Mouse (Mus musculus) splenic B cell, adult 2 months (primary cell): ENCODE measurements around the gene Marco.
A peak's percentile ranks its signal among the peaks of the same experiment; 100 is the strongest.

Experiments
- DNase-seq: peaks from one replicate; pipeline ENCODE4 v3.0.0-alpha.2; 2011; ENCODE audit warnings: low read depth, low spot score
- H3K27me3 ChIP-seq: 2 replicates; pipeline ENCODE4 v1.6.1; 2012; ENCODE audit warnings: mild to moderate bottlenecking, low read length, moderate library complexity, mixed read lengths; ENCODE audit not compliant: control insufficient read depth, poor library complexity, insufficient read depth, severe bottlenecking
- H3K36me3 ChIP-seq: 2 replicates; pipeline ENCODE4 v1.6.1; 2012; ENCODE audit warnings: mild to moderate bottlenecking, low read length, moderate library complexity, mixed read lengths; ENCODE audit not compliant: control insufficient read depth, poor library complexity, insufficient read depth, severe bottlenecking

The Marco gene

GRCm38 (mm10) chr1:120468891-120469290 lies 35.9 kb downstream of the Marco start:
- no peaks in the 10 kb centered on the region for H3K27me3 ChIP-seq
- peak; percentile 18 for DNase-seq

GRCm38 (mm10) chr1:120467323-120467722 lies 37.5 kb downstream of the Marco start:
- Histone ChIP-seq H3K36me3 (no peaks in the 10 kb centered on the region), H3K27me3 (no peaks in the 10 kb centered on the region)
- DNase-seq = peak; percentile 6

More at GRCm38 (mm10) chr1:120468891-120469290, 35.9 kb downstream of the Marco start:
- H3K36me3 ChIP-seq = no peaks in the 10 kb centered on the region

GRCm38 (mm10) chr1:120466751-120467150 lies 38.1 kb downstream of the Marco start:
- DNase-seq = no peak
- H3K36me3 ChIP-seq = no peaks in the 10 kb centered on the region
- no peaks in the 10 kb centered on the region for H3K27me3 ChIP-seq

GRCm38 (mm10) chr1:120459032-120459431 lies 45.8 kb downstream of the Marco start:
- H3K27me3 ChIP-seq = no peaks in the 10 kb centered on the region
- H3K36me3 ChIP-seq = no peaks in the 10 kb centered on the region
- no peak for DNase-seq

- Histone ChIP-seq H3K27me3 (no peaks in the 10 kb centered on the region), H3K36me3 (no peaks in the 10 kb centered on the region)
- DNase-seq = no peak
These were observed 46.3 kb downstream of the Marco start for GRCm38 (mm10) chr1:120458524-120458923.

GRCm38 (mm10) chr1:120451486-120452270 lies 53.1 kb downstream of the Marco start:
- no peaks in the 10 kb centered on the region for H3K36me3 ChIP-seq
- no peak for DNase-seq

GRCm38 (mm10) chr1:120449662-120450061 lies 55.2 kb downstream of the Marco start:
- Histone ChIP-seq H3K27me3 (no peaks in the 10 kb centered on the region), H3K36me3 (no peaks in the 10 kb centered on the region)
- DNase-seq = no peak

More at GRCm38 (mm10) chr1:120451486-120452270, 53.1 kb downstream of the Marco start:
- no peaks in the 10 kb centered on the region for H3K27me3 ChIP-seq

- H3K27me3 ChIP-seq = no peaks in the 10 kb centered on the region
- no peak for DNase-seq
- no peaks in the 10 kb centered on the region for H3K36me3 ChIP-seq
These were observed 61.6 kb downstream of the Marco start for GRCm38 (mm10) chr1:120443228-120443639.

- Histone ChIP-seq H3K36me3 (no peaks in the 10 kb centered on the region), H3K27me3 (no peaks in the 10 kb centered on the region)
- DNase-seq = no peak
These were observed 63.2 kb downstream of the Marco start for GRCm38 (mm10) chr1:120441587-120441986.

- DNase-seq = no peak
- Histone ChIP-seq H3K36me3 (no peaks in the 10 kb centered on the region), H3K27me3 (no peaks in the 10 kb centered on the region)
These were observed 69.2 kb downstream of the Marco start for GRCm38 (mm10) chr1:120435591-120435990.

- H3K27me3 ChIP-seq = no peaks in the 10 kb centered on the region
- no peaks in the 10 kb centered on the region for H3K36me3 ChIP-seq
- no peak for DNase-seq
These were observed 74.7 kb downstream of the Marco start for GRCm38 (mm10) chr1:120430171-120430570.

GRCm38 (mm10) chr1:120425587-120425986 lies 79.2 kb downstream of the Marco start:
- Histone ChIP-seq H3K36me3 (no peaks in the 10 kb centered on the region), H3K27me3 (no peaks in the 10 kb centered on the region)
- no peak for DNase-seq
